Mouse (Mus musculus): ENCODE results near the gene Abcc4. TPM values are rescaled to one million over a fixed set of nuclear protein-coding genes. Genes with fewer than 3 reads are reported as not detected.

Gene Abcc4
- total RNA-seq, 1 experiment, result 36.5 TPM

DNA sequence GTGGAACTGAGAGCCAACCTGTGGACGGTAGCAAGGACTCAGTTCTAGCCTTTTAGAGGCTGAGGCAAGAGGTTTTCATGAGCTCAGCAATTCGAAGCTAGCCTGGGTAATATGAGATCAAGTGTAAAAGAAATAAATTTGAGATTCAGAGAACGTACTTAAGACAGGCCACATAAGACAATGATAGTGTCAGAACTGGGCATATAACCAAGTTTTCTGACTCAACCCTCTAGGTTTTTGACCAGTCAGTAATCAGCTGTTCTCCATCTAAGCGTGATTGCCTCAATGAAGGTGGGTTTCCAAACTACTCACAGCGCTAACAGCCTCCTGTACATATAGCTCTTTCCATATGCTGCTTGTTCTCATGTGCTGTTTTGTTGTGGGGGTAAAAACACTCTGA lies 27.1 kb upstream of the Abcc4 start:
- no peak for DNase-seq (ENCODE audit: low read depth, low spot score)
- in situ Hi-C loops (cut with MboI; ENCODE audit: low sequenced_read_pairs in 2 of 2, unreplicated experiment in 2 of 2), result no loop called here
- no peak overlapping the region for H3K4me3 ChIP-seq (ENCODE audit: insufficient read depth in 1 of 2, low read depth in 1 of 2, low read length in 2 of 2, poor library complexity in 1 of 2, severe bottlenecking in 1 of 2)

DNA sequence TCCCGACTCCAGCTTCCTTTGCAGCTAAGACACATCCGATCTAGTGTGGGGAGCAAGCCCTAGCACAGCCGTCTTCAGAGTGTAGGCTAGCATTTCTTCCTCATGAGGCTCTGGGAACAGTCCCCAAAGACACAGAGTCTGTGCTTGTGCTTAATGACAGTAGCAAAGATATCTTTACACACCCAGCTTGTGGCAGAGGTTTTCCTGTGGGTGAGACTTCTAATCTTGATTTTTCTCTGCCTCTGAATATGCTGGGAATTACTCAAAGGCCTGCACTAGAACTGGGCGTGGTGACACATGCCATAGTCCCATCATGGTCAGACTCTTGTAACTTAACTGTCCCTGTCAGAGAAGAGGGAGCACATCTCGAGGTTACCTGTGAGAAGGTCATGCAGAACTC lies 24.6 kb upstream of the Abcc4 start:
- Histone ChIP-seq H3K9me3 (ENCODE audit: control insufficient read depth, insufficient read depth, low read depth, low read length) (no peaks in the 10 kb centered on the region), H3K4me1 (ENCODE audit: control insufficient read depth in 2 of 2, insufficient read depth in 2 of 2, low read length in 2 of 2, poor library complexity in 1 of 2) (no peaks in the 10 kb centered on the region), H3K27ac (ENCODE audit: insufficient read depth, low read depth, low read length, poor library complexity, severe bottlenecking) (no peak overlapping the region), H3K36me3 (ENCODE audit: control insufficient read depth, insufficient read depth, low read length, poor library complexity, severe bottlenecking) (no peaks in the 10 kb centered on the region), H3K4me3 (ENCODE audit: insufficient read depth in 1 of 2, low read depth in 1 of 2, low read length in 2 of 2, poor library complexity in 1 of 2, severe bottlenecking in 1 of 2) (no peak overlapping the region), H3K9ac (ENCODE audit: insufficient read depth, low read depth, low read length, poor library complexity, severe bottlenecking) (no peak overlapping the region)
- TF ChIP-seq ZNF384 (IDR thresholded peaks at IDR 0.05; ENCODE audit: low read depth, low read length) (no peak), HCFC1 (IDR thresholded peaks at IDR 0.05; ENCODE audit: borderline replicate concordance, insufficient read depth, low read length) (no peak), MAFK (IDR thresholded peaks at IDR 0.05; ENCODE audit: insufficient read depth, low read depth, low read length) (no peak), ZC3H11A (IDR thresholded peaks at IDR 0.05; ENCODE audit: borderline replicate concordance, low read depth, low read length) (no peak), CHD2 (IDR thresholded peaks at IDR 0.05; ENCODE audit: low read depth, low read length) (no peak)
- DNase-seq (ENCODE audit: low read depth, low spot score), result no peak
- in situ Hi-C loops (cut with MboI; ENCODE audit: low sequenced_read_pairs in 2 of 2, unreplicated experiment in 2 of 2), result no loop called here

More for the DNA sequence above, 27.1 kb upstream of the Abcc4 start:
- Histone ChIP-seq H3K36me3 (ENCODE audit: control insufficient read depth, insufficient read depth, low read length, poor library complexity, severe bottlenecking) (no peaks in the 10 kb centered on the region), H3K9ac (ENCODE audit: insufficient read depth, low read depth, low read length, poor library complexity, severe bottlenecking) (no peak overlapping the region), H3K9me3 (ENCODE audit: control insufficient read depth, insufficient read depth, low read depth, low read length) (no peaks in the 10 kb centered on the region), H3K4me1 (ENCODE audit: control insufficient read depth in 2 of 2, insufficient read depth in 2 of 2, low read length in 2 of 2, poor library complexity in 1 of 2) (peaks cover 8 to 9% of the 10 kb centered on the region in 2 experiments), H3K27ac (ENCODE audit: insufficient read depth, low read depth, low read length, poor library complexity, severe bottlenecking) (no peak overlapping the region)
- TF ChIP-seq ZNF384 (IDR thresholded peaks at IDR 0.05; ENCODE audit: low read depth, low read length) (no peak), ZC3H11A (IDR thresholded peaks at IDR 0.05; ENCODE audit: borderline replicate concordance, low read depth, low read length) (no peak), MAFK (IDR thresholded peaks at IDR 0.05; ENCODE audit: insufficient read depth, low read depth, low read length) (no peak), HCFC1 (IDR thresholded peaks at IDR 0.05; ENCODE audit: borderline replicate concordance, insufficient read depth, low read length) (no peak), CHD2 (IDR thresholded peaks at IDR 0.05; ENCODE audit: low read depth, low read length) (no peak)

DNA sequence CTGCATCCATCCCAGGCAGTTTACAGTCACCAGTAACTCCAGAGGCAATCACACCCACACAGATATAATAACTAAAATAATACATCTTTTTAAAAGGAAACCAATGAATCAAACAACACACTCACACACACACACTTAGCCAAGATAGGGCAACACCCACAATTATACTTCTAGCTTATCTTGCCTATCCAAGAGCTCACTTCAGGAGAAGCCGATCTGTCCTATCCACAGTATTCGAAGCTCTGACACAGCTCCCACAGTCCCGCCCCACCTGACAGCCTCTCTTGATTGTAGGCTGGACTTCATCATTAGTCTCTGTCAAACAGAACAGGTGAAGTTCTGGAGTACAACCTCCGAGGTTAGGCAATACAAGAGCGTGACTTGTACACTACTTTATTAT lies 19.4 kb upstream of the Abcc4 start:
- H3K27ac ChIP-seq (ENCODE audit: insufficient read depth, low read depth, low read length, poor library complexity, severe bottlenecking), result no peak overlapping the region
- H3K9ac ChIP-seq (ENCODE audit: insufficient read depth, low read depth, low read length, poor library complexity, severe bottlenecking), result no peak overlapping the region
- in situ Hi-C loops (cut with MboI; ENCODE audit: low sequenced_read_pairs in 2 of 2, unreplicated experiment in 2 of 2), result no loop called here
- no peaks in the 10 kb centered on the region for H3K4me1 ChIP-seq (ENCODE audit: control insufficient read depth in 2 of 2, insufficient read depth in 2 of 2, low read length in 2 of 2, poor library complexity in 1 of 2)
- no peak for DNase-seq (ENCODE audit: low read depth, low spot score)
- no peak overlapping the region for H3K4me3 ChIP-seq (ENCODE audit: insufficient read depth in 1 of 2, low read depth in 1 of 2, low read length in 2 of 2, poor library complexity in 1 of 2, severe bottlenecking in 1 of 2)
- TF ChIP-seq MAFK (IDR thresholded peaks at IDR 0.05; ENCODE audit: insufficient read depth, low read depth, low read length) (no peak), CHD2 (IDR thresholded peaks at IDR 0.05; ENCODE audit: low read depth, low read length) (no peak), HCFC1 (IDR thresholded peaks at IDR 0.05; ENCODE audit: borderline replicate concordance, insufficient read depth, low read length) (no peak), ZC3H11A (IDR thresholded peaks at IDR 0.05; ENCODE audit: borderline replicate concordance, low read depth, low read length) (no peak), ZNF384 (IDR thresholded peaks at IDR 0.05; ENCODE audit: low read depth, low read length) (no peak)
- no peaks in the 10 kb centered on the region for H3K9me3 ChIP-seq (ENCODE audit: control insufficient read depth, insufficient read depth, low read depth, low read length)
- no peaks in the 10 kb centered on the region for H3K36me3 ChIP-seq (ENCODE audit: control insufficient read depth, insufficient read depth, low read length, poor library complexity, severe bottlenecking)

- Histone ChIP-seq H3K36me3 (ENCODE audit: control insufficient read depth, insufficient read depth, low read length, poor library complexity, severe bottlenecking) (no peaks in the 10 kb centered on the region), H3K9me3 (ENCODE audit: control insufficient read depth, insufficient read depth, low read depth, low read length) (no peaks in the 10 kb centered on the region), H3K4me1 (ENCODE audit: control insufficient read depth in 2 of 2, insufficient read depth in 2 of 2, low read length in 2 of 2, poor library complexity in 1 of 2) (peaks cover 0 to under 1% of the 10 kb centered on the region in 2 experiments; a peak in 1 of 4 replicates), H3K27ac (ENCODE audit: insufficient read depth, low read depth, low read length, poor library complexity, severe bottlenecking) (no peak overlapping the region), H3K9ac (ENCODE audit: insufficient read depth, low read depth, low read length, poor library complexity, severe bottlenecking) (no peak overlapping the region), H3K4me3 (ENCODE audit: insufficient read depth in 1 of 2, low read depth in 1 of 2, low read length in 2 of 2, poor library complexity in 1 of 2, severe bottlenecking in 1 of 2) (no peak overlapping the region)
- DNase-seq (ENCODE audit: low read depth, low spot score), result no peak
- no peak for TF ChIP-seq CHD2 (IDR thresholded peaks at IDR 0.05; ENCODE audit: low read depth, low read length)
- in situ Hi-C loops (cut with MboI; ENCODE audit: low sequenced_read_pairs in 2 of 2, unreplicated experiment in 2 of 2), result no loop called here
Observed at GRCm38 (mm10) chr14:118723920-118724693, 18.1 kb upstream of the Abcc4 start.
